ENCODE assay signal across 7 mouse cellular contexts in genomic region chr2:126663481-126663880, GRCm38 (mm10). TPM values are rescaled to one million over a fixed set of nuclear protein-coding genes. Genes with fewer than 3 reads are reported as not detected.
A peak's percentile ranks its signal among the peaks of the same experiment; 100 is the strongest.
DNase-seq lines count a peak whose midpoint lies in the region; ATAC-seq lines count a peak whose summit lies in the region.

No protein-coding gene starts in this region.

- WGBS in hindbrain, embryonic 14.5 days: 63% methylated on average over 4 of the region's 4 CpGs
- WGBS in hindbrain, embryonic 10.5 days: 71% methylated on average over 4 of the region's 4 CpGs

- H3K27me3 ChIP-seq in hindbrain, embryonic 14.5 days (ENCODE audit: control insufficient read depth, insufficient read depth, low read length): no peaks in the 10 kb centered on the region
- no peaks in the 10 kb centered on the region for H3K27me3 ChIP-seq in hindbrain, embryonic 10.5 days (ENCODE audit: insufficient read depth, poor library complexity, severe bottlenecking)

- no peak overlapping the region for H3K27ac ChIP-seq in hindbrain, embryonic 14.5 days
- H3K27ac ChIP-seq in hindbrain, embryonic 10.5 days: no peak overlapping the region

- no peak overlapping the region for H3K4me2 ChIP-seq in hindbrain, embryonic 14.5 days (replicated peaks)

- no peak for ATAC-seq in hindbrain, embryonic 14.5 days (ENCODE audit: low FRiP score)
- ATAC-seq in inflammation-experienced regulatory T-cells, adult 6 months: peak; percentile 79

- no peaks in the 10 kb centered on the region for H3K4me1 ChIP-seq in hindbrain, embryonic 14.5 days (replicated peaks; ENCODE audit: control insufficient read depth, insufficient read depth, low read length)
- H3K4me1 ChIP-seq in hindbrain, embryonic 10.5 days (replicated peaks): no peaks in the 10 kb centered on the region

- DNase-seq in hindbrain, embryonic 14.5 days (ENCODE audit: low spot score): peak; percentile 49
- DNase-seq in hindbrain, embryonic 10.5 days (ENCODE audit: low spot score): no peak
- DNase-seq in A20 (ENCODE audit: low read depth, low spot score) (peak; percentile 66), ES-CJ7 (ENCODE audit: low read depth, low spot score) (peak; percentile 65)
- DNase-seq in right cerebral cortex, postnatal 4 days: peak; percentile 6
- DNase-seq in urinary bladder, adult 18-20 months (ENCODE audit: low spot score in 2 of 2): no peak

- H3K9me3 ChIP-seq in hindbrain, embryonic 14.5 days (ENCODE audit: control insufficient read depth, low read length): no peaks in the 10 kb centered on the region
- no peaks in the 10 kb centered on the region for H3K9me3 ChIP-seq in hindbrain, embryonic 10.5 days

- no peak overlapping the region for H3K9ac ChIP-seq in hindbrain, embryonic 14.5 days

- H3K4me3 ChIP-seq in hindbrain, embryonic 14.5 days (replicated peaks; ENCODE audit: low read length): no peak overlapping the region
- H3K4me3 ChIP-seq in hindbrain, embryonic 10.5 days: no peak overlapping the region

- no peaks in the 10 kb centered on the region for H3K36me3 ChIP-seq in hindbrain, embryonic 14.5 days (replicated peaks; ENCODE audit: control insufficient read depth, insufficient read depth)
- H3K36me3 ChIP-seq in hindbrain, embryonic 10.5 days: peaks cover 11% of the 10 kb centered on the region

RNA-seq across cellular contexts. Expression of gene Gabpb1, which starts 12.7 kb away (rescaled TPM):
- 41.7 and 43.8 TPM in 2 replicates for polyA plus RNA-seq in hindbrain, embryonic 14.5 days (2014; fragmentation: Nextera tagmentation; extraction: Ambion mirVana)
- polyA plus RNA-seq in hindbrain, embryonic 10.5 days (2016; fragmentation: Nextera tagmentation; extraction: Ambion mirVana): 70.9 and 75.8 TPM in 2 replicates
- polyA plus RNA-seq in inflammation-experienced regulatory T-cells, adult 6 months (2017; shearing (Covaris generic)): 10 to 100 TPM; 53.4 to 72.2 (median 57.8) TPM

RNA-seq across cellular contexts. Expression of gene Usp8, which starts 43.6 kb away (rescaled TPM):
- polyA plus RNA-seq in hindbrain, embryonic 14.5 days (2014; fragmentation: Nextera tagmentation; extraction: Ambion mirVana): 30.0 and 35.2 TPM in 2 replicates
- polyA plus RNA-seq in hindbrain, embryonic 10.5 days (2016; fragmentation: Nextera tagmentation; extraction: Ambion mirVana): 34.3 and 38.7 TPM in 2 replicates
- 10 to 100 TPM; 36.8 to 44.7 (median 42.2) TPM for polyA plus RNA-seq in inflammation-experienced regulatory T-cells, adult 6 months (2017; shearing (Covaris generic))

RNA-seq across cellular contexts. Expression of gene Hdc, which starts 44.4 kb away (rescaled TPM):
- 1.1 and 2.5 TPM in 2 replicates for polyA plus RNA-seq in hindbrain, embryonic 14.5 days (2014; fragmentation: Nextera tagmentation; extraction: Ambion mirVana)
- 0.62 and 2.1 TPM in 2 replicates for polyA plus RNA-seq in hindbrain, embryonic 10.5 days (2016; fragmentation: Nextera tagmentation; extraction: Ambion mirVana)
- polyA plus RNA-seq in inflammation-experienced regulatory T-cells, adult 6 months (2017; shearing (Covaris generic)): 1 to 10 TPM in 1 of 3 experiments, under 1 TPM in 2; 0.96 to 2.1 (median 0.97) TPM

Comparison
In these comparisons a context has a peak if more than half of its experiments do, and no peak if none do; other contexts are left out.
1. DNase-seq: peak in hindbrain, embryonic 14.5 days (single experiment), A20 (single experiment), ES-CJ7 (single experiment) and right cerebral cortex, postnatal 4 days (single experiment); none in hindbrain, embryonic 10.5 days (single experiment) and urinary bladder, adult 18-20 months (0 of 2).